Mouse (Mus musculus) embryo, embryonic 11.5 days (tissue): ENCODE measurements around the gene Fmo6.

ENCODE experiments used
- DNase-seq: peaks from one replicate; pipeline ENCODE4 v3.0.0-alpha.2; 2012; ENCODE audit warnings: low read depth, low spot score

Gene Fmo6

DNA sequence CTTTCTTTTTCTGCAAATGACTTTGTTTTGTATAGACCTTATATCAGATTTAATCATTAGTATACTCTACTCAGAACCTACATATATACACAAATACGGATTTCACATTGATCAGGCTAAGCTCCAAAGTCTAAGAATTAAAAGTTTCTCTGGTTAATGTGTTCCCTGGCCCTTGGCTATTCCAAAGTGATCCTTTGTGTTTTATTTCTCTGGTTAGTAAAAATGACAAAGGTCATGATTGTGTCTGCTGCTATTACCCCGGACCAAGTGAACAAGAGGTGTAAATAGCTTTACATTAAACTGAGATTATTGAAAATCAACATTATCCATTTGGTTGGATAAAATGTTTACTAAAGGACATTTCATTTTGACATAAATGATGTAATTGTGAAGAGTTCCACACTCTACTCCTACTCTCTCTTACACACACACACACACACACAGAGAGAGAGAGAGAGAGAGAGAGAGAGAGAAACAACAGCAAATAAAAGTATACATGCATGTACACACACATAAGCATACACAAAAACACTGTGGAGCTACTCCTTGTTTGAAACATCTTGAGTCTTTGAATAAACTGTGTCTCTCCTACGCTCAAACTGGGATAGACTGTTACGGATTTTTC lies 22.3 kb downstream of the Fmo6 start:
- DNase-seq: no peak

DNA sequence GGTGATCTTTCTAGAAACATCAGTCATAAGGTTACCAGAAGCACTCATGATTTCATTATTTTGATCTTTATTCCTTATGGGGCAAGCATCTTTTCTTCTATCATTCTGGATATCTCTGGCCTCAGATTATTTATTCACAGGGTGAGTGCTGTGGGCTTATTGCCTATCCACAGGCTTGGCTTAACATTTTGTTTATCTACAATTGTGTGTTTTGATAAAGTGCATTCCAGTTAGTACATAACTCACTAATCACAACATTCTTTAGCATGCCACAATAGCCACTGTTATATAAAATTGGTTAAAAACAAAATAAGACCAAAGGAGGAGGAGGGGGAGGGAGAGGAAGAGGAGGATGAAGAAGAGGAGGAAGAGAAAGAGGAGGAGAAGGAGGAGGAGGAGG lies 25.2 kb downstream of the Fmo6 start:
- DNase-seq: no peak

DNA sequence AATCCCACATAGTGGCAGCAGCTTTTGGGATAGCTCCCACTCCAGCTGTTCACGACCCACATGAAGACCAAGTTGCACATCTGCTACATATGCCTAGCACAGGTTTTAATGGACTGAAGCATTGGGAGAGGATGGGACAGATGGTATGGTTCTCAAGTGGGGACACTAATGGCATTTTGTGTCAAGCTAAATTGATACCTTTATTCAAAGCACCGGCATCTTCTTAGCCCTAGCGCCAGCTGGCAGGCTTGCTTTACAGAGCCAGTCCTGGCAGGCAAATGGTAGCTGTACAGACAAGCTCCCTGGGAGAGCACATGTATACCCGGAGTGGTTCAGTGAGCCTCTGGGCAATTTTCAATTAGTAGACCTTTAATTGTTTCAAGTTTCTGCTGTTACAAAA lies 35.4 kb downstream of the Fmo6 start:
- DNase-seq: no peak

DNA sequence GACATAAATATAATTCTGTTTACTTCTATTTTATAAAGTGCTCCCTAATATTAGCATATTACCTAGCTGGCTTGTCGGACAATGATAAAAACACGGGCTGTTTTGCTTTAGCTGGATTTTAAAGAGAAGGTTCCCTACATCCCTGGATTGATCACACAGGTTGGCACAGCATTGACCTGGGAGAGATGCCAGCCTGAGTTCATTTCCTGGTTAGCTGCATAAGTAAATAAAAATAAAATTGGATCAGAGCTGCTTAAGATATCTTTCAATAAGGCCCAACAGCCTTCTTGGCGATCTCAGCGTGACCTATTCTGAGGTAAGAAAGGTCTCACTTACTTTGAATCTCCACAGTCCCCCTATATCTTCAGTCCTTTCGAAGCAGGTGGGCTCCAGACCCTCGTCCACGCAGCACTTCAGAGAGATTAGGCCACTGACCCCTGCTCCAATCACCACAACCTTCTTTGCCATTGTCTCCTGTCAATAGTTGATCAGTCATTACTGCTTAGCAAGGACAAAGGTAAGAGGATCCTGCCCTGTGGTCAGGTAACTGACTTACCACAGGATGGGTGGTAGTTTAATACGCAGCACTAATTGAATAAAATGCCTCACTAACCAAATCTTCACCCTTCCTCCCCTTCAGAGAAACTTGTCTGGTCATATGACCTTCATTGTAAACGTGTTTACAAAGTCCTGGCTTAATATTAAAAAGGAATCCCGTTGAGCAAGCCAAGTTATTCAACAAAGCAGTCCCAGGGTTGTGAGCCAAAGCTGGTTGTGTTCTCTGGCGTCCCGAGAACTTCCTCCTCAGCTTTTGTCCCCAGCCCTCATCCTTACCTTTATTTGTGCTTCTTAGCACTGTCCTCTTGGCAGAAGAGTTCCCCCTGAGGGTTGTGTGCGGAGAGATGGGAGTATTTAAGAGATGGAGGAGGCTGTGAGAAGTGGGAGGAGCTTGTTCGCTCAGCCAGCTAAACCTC lies 39.2 kb downstream of the Fmo6 start, which contains the start of gene Fmo2:
TSS of gene Fmo2 (minus strand) at position 889 of the 974 bp plus-strand sequence.
- DNase-seq: no peak

DNA sequence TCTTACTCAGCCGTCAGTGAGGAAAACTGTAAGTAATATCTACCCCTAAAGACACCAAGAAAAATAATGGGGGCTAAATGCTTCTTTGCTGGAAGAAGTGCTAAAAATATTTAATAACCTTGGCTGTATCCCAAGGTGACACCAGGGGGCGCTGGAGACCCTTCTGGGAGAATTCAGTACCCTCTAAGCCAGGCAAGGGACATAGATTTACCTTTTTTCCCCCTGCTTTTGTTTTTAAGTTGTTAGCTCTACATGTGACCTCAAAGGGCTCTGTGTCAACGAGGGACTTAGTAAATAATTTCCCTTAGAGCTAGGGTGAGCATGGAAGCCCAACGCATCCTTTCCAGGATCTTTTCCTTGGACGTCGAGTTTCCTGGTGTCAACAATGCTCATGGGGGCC lies 41.4 kb downstream of the Fmo6 start:
- peak; percentile 56 for DNase-seq

DNA sequence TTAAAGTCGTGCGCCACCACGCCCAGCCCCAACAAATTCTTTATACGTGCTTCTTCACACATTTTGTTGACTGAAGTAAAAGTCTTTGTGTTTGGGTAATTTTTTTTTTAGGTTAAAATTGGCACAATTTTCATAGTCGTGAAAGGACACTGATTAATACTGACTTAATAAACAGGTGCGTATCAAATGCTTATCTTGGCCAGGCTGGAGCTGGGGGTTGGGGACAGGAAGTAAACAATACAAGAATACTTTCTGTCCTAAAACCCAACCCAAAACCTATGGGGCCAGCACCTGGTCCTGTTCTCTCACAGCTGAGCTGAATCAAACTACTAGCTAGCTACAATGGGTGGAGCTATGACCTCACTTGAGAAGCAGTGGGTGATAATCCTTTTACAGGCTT lies 44.3 kb downstream of the Fmo6 start:
- DNase-seq: no peak

DNA sequence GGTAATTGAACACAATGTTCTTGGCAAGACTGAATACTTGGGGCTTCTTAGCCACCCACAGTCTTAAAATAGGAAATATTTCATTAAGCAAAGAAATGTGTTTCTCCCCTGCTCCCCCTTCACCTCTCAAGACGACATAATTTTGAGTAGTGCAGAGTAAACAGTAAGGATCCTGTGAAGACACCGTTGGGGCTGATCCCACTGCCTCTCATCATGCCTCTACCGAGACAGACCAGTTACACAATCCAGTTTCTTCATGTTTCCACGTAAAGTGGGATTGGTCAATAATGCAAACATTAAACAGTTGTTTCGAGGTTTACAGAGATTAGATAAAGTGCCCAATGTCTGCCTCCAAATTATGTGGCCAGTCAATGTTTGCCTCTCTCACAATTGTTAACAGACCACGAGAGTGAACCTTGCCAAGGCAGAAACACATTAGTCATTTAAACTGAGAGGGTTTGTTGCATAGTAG lies 45.3 kb downstream of the Fmo6 start:
- no peak for DNase-seq

DNA sequence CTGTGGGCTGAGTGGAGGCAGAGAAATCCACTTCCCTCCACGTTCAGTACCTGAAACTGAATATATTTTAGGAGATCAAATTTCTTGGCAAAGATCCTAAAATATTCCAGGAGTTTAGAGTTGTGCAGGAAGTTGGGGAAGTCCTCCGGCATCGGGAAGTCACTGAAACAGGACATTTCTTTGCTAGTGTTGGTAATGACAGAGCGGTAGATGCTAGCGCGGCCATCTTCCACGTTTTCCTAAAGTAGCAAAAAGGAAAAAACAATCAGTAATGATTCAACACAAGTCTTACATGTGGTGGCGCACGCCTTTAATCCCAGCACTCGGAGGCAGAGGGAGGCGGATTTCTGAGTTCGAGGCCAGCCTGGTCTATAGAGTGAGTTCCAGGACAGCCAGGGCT lies 48.7 kb downstream of the Fmo6 start:
- DNase-seq: no peak

DNA sequence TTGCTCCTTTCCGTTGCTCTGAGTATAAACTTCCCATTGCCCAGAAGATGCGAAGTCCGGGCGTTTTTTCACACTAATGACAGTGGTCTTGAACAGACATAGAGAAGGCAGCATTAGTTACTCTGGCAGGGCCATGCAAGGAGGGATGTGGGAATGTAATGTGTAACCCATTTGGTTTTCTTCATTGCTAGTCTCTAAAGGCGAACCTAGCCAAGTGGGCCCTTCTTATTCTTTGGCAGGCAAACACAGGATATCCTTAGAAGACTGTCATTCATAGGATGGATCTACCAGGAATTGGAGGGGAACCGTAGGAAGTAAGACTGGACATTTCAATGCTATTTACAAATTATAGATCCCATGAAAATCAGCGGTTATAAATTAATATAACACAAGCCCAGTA lies 49.7 kb downstream of the Fmo6 start:
- DNase-seq: no peak

DNA sequence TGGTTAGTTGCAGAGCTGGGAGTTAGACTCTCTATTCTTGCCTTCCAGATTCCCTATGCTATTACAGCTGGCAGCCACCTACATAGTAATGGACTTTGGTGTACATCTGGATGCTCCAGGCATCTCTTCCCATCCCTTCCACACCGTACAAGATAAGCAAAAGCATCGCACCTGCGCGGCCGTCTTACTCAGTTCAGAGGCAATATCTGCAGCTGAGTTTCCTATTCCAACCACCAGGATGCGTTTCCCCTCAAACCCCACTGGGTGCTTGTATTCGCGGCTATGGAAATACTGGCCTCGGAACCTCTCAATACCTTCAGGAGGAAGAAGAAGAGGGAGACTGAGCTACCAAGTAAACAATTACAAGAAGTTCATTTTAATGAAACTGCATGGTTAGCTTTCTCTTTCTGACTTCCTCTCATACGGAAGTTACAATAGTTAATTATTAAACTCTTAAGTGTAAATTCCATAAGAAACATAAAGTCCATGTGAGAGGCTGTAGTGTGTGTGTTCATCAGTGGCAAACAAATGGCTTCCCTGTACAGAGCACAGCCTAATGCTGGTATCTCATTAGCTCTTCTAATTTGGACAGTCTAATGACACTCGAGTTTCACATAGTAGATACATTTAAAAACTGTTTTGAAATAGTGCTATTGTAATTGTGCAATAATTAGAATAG lies 51.0 kb downstream of the Fmo6 start:
- DNase-seq: no peak

DNA sequence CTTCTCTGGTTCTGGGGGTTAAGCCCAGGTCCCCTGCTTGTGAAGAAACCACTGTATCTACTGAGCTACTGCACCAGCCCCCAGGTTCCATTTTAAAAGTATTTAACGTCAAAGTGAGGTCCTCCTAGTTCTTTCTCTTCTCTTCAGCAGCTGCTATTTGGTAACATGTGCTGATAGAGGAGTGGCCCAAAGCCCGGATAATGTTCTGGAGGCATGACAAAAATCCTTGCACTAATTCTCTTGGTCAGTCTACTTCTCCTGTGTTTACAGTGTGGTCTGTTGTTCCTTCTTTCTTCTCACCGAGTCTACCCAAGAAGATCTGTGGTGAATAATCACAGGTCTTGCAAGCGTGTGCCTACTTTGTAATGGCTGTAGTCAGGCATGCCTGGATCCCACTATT lies 54.6 kb downstream of the Fmo6 start:
- no peak for DNase-seq

DNA sequence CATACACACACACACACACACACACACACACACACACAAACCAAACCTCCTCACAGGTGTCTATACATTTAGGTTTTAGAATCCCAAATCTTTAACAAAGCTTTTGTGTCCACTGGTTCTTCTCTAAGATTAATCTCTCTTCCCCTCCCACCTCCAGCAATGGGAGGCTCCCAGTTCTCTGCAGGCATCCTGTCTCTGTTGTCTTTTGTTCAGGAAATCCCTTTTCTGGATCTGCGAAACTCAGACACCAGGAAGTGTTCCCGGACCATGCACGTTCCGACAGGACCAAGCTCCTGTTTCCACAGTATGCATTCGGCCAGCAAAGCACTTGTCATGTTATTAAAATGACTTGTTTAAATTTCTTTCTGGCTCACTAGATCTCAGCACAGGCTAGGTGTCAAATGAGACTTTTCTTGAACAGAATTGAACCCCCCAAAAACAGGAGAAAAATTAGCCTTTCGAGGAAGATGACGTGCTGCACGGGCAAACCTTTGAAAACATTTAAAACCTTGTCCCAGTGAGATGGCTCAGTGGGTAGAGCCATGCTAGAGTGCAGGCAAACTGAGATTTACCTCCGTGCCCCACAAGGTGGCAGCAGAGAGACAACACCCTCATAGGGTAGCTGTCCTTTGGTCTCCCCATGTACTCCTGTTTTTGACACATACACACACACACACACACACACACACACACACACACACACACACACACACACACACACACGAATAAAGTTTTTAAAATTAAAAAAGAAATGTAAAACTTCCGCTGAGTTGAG lies 57.5 kb downstream of the Fmo6 start:
- no peak for DNase-seq

DNA sequence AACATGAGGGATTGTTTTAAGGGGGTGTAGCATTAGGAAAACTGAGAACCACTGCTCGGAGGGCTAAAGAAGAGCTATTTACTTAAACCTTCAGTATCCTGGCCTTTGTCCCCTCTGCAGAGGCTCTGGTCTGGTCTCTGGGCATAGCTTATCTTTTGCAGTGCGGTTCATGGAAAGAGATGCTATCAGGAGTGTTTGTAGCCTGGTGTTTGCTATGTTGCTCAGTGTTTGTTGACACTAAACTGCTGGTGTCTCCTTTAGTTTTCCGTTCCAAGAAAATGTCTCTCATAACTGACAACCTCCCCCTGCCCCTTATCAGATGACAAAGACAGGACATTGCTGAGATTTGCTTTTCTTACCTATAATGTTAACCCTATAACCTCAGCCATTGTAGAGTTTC lies 62.2 kb downstream of the Fmo6 start:
- no peak for DNase-seq

DNA sequence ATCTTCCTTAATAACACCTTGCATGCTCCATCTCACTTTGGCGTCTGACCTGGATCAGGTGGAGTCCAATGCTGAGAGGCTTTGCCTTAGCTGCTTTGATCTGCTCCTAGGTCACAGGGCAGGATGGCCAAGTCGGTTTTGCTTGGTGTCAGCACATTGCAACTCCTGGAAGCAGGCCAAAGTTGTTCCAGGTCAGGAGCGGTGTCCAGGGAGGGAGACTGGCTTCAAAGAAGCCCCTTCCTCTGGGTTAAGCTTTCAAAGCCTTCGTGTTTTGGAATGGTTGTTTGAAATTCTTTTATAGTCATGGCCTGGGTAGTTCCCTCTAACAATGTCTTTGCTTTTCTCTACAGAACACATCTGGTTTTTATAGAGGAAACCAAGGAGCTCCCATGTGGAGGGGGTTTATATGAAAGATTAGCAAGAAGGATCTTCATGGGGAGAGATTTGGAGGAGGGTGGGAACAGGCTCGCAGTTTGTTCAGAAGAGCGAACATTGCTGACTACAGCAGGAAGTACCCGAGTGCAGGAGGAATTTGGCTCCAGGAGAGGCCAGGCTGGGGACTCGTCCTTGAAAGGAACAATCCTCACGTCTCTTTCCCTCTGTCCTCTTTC lies 65.5 kb downstream of the Fmo6 start:
- DNase-seq: peak; percentile 31

DNA sequence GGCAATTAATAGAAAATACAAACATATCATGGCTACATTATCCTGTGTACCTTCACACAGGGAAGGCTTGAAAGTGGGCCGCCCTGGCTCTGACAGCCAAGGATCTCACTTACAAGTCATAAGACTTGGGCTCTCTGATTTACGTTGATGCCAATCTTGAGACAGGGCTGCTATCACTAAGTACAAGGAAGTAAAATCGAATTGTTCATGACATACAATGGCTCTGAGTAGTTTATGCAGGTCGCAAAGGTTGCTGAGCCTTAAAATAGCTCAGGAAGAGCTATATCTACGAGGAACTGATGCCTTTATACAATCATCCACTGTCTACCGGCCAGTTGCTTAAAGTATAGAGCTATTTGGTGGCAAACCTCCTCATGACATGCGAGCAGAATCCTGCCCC lies 66.3 kb downstream of the Fmo6 start:
- no peak for DNase-seq

DNA sequence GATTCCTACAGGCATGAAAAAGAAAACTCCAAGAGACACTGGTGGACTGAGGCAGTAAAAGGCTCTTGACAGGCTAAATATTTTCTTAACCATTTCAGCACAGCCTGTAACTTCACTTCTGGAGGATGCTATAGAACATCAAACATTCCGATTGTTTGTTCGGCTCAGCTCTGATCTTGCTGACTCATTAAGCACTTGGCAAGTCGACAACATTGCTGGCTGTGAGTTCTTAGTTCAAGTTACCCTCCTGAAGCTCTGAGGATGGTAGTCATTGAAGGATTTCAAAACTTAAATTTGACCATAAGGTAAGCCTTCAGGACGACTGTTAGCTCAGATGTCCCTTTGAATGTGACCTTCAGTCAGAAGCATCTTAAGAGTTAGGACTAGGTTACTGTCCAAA lies 69.9 kb downstream of the Fmo6 start:
- DNase-seq: no peak
